Mouse (Mus musculus) testis, postnatal 14 days (tissue): Measurements from ENCODE around the gene Supv3l1.
"Not testable (repeated sequence)": the region's sequence is repeated elsewhere in the genome, so short reads cannot be mapped to it uniquely, and the experiment has no call there.

ENCODE experiments used
- DNase-seq: peaks from one replicate; pipeline ENCODE4 v3.0.0; 2021; ENCODE audit warnings: low spot score

Supv3l1 gene

DNA sequence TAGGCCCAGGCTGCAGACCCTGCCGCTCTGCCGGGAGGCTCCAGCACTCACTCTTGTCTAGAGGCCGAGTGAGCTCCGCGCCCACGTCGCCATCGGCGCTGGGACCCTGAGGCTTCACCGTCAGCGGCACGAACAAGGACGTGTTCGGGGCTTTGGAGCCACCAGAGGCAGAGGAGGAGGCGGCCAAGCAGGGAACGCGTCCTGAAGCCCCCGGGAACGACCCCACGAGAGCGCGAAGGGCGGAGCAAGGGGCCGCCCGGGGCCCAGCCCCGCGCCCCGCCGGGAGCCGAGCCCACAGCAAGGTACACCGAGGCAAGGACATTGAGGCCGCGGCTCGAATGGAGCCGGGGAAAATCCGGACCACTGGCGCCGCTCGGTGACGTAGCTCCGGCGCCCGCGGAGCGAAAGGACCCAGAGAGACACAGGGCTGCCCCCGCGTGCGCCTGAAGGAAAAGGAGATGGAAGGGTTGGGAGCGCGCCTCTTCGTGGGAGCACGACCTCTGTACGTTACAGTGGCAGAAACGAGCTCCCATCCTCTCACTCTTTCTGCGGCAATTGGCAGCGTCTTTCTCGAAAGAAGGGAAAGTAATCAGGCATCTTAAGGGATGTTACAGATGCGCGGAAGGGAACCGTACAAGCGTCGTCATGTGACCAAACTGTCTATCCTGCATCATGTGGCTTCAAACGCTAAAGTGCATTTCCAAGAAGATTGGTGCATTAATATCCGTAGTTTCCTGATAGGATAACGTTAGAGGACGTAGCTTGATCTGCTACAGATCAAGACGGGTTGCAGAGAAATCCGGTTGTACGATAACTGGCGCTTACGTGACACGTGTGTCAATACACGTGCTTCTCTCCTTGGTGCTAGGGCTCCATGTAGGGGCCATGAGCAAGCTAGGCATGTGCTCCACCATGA lies at the start of gene Supv3l1, which contains the start of gene 4930507D05Rik:
Gene Supv3l1, minus strand, starts transcription at position 375 of the 916 bp plus-strand sequence.
Gene 4930507D05Rik, plus strand, starts transcription at position 126 of the 916 bp plus-strand sequence.
- peak; percentile 90 for DNase-seq

DNA sequence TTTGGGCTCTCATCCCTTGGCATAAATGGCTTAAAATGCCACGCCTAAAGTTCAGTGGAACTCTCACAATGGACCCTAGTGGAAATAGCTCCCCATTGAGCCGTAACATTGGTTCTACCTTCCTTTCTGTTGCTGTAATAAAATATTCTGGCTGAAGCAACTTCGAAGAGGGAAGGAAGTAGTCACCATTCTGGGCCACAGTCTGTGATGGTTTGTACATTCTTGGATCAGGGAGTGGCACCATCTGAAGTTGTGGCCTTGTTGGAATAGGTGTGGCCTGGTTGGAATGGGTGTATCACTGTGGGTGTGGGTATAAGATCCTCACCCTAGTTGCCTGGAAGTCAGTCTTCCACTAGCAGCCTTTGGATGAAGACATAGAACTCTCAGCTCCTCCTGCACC lies 42.1 kb upstream of the Supv3l1 start:
- DNase-seq, result not testable (repeated sequence)

DNA sequence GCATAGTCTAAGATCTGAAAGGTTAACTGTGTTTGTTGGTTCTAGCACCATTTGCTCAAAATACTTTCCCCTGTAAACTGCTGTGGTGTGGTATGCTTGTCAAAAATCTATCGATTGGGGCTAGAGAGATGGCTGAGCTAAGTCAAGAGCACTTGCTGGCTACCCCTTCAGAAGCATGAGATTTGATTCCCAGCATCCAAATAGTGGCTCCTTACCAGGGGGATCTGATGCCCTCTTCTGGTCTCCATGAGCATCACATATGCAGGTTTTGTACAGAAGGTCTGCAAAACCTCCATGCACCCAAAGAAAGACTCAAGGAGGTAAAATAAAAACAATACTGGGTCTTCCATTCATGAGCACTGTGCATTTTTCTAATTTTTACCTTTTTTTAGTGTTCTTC lies 38.7 kb upstream of the Supv3l1 start:
- DNase-seq, result no peak

DNA sequence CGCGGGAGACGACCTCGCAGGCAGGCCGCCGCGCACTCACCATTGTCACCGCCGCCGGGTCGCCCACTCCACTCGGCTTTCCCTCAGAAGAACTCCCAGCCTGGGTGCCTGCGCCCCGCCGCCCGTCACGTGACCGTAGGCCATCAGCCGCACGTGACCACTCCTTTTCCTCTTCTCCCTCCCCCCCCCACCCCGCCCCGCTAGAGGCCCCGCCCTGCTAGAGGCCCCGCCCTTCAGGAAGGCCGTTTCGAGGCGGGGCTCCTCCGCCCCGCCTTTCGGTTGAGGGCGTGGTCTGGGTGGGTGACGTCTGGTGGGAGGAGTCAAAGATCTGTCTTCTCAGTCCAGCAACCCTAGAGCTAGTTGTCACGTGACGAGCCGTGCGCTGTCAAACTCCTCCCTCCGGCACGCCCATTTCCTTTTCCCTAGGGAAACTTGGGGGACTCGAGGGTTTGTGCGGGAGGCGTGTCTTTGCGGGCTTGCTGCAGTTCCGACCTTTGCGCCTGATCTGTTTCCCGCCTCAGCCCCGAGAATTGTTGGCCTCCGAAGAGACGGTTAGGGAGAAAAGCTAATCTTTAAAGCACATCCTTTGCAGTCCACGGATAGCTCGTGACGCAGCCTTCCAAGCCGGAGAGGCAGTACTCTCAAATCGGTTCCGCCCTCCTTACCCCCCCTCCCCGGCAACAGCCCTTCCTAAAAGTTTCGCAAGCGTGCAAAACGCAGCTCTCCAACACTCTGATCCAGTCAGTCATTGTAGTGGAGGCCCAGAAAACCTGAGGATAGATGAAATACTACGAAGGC lies 37.3 kb upstream of the Supv3l1 start, which contains the start of gene Vps26a:
Gene Vps26a, minus strand, starts transcription at position 188 of the 798 bp plus-strand sequence.
- peak; percentile 99 for DNase-seq

DNA sequence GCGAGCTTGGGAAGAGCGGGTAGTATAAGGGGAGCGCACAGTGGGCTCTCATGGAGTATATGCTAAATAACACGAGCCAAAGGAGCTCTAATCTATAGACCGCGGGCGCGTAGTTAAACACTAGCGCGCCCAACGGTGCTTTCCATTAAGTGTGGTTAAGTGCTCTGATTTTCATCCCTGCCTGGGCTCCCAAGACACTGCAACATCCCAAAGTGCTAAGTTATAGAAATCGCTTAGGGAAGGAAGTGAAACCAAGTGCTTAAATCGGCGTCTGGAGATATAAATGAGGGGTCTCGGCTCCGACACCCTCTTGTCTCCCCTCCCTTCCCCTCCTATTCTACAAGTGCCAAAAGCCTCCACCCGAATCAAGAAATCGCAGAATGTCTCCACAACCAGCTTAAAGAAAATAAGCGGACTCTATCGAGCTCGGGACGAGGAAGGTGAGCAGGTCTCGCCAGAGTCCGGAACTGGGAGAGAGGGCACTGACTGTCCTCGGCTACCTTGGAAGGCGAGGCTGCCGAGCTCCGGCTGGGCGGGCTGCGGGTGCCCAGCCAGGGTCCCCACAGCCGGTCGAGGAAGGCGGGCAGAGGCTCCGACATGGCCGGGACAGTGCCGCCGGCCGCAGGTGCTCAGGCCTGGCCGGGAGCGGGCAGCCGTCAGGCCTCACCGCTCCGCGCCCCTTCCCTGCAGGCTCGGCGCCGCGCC lies 36.5 kb upstream of the Supv3l1 start:
- DNase-seq, result no peak

DNA sequence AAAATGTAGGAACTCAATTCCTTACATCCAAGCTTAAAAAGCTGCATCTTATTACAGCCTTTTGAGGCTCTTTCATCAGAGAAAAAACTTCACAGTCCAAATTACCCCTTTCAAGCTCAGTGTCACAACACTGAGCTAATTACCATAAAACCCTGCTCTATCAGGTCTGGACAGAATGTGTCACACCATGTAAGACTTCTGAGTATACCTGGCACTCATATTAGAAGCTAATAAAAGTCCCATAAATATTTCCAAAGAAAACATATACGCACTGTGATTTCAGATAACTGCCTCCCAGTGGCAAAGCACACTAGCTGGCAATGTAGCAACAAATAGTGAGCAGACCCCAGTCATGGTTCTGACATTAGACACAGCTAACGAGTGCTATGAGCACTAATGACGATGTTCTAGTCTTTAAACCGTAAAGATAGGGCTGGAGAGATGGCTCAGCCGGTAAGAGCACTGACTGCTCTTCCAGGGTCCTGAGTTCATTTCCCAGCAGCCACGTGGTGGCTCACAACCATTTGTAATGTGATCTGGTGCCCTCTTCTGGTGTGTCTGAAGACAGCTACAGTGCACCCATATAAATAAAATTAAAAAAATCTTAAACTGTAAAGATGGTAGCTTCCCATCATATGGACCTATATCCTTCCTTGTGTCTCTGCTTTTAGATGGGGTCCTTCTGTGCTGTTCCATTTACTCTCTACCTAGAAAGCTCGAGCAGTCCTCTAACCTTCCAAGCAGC lies 31.7 kb upstream of the Supv3l1 start:
- DNase-seq, result no peak

DNA sequence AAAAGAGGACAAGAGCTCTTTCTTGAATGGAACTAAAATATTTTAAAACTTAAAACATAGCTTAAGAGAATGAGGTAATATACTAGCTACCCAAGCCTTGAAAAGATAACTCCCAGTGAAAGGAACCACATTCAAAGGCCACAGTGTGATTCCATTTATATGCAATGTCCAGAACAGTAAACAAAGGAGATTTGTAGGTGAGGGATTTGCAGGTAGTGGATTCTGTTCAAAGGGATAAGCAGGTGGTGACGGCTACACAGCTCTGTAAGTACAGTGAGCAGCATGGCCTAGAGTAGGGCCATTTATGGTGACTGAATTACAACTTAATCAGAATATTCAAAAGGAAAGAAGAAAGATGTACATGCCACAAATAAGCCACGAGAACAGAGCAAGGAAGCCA lies 27.4 kb upstream of the Supv3l1 start:
- DNase-seq, result no peak

DNA sequence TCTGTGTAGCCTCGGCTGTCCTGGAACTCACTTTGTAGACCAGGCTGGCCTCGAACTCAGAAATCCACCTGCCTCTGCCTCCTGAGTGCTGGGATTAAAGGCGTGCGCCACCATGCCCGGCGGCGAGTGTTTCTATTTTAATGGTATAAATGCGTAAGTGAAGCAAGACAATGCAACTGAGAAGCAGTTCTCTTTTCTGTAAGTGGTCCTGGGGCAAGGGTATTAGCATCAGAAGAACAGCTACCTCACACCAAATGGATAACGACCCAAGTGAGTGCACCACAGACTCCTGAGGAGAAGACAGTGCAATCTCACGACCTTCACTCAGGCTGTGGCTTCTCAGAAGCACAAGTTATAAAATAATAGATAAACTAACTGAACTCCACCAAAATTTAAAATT lies 25.4 kb upstream of the Supv3l1 start:
- no peak for DNase-seq

DNA sequence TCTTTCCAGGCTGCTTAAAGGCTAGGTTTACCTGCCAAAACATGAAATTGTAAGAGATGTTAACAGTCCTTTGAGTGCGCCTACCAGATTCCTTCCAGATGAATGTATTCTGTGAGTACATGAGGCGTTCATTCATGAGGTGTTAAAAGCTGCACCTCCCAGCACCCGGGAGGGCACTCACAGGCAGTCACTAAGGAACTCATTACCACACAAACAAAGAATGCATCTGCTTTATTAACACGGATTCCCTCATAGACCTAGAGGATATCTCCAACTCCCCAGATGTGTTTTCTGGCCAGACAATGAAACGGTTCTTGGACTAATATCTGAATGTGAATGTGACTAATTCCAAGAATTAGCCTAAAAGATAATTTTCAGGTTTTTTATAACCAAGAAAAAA lies 21.6 kb upstream of the Supv3l1 start:
- DNase-seq, result no peak

DNA sequence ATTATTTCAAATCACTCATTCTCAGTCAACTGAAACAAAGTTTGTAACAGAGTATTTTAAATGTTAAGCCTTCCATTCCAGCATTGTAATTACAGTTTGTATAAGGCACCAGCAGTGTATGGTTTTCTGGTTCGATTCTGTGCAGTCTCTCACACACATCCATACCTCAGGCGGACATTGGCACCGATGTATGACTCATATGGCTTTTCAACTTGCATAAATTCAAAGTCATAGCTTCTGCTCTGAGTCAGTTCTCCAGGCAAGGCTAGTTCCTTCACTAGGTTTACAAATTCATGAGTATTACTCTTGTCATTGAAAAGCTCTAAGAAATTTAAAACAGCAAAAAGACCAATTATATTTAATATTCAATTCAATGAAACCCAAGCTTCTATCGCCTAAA lies 20.2 kb upstream of the Supv3l1 start:
- no peak for DNase-seq

DNA sequence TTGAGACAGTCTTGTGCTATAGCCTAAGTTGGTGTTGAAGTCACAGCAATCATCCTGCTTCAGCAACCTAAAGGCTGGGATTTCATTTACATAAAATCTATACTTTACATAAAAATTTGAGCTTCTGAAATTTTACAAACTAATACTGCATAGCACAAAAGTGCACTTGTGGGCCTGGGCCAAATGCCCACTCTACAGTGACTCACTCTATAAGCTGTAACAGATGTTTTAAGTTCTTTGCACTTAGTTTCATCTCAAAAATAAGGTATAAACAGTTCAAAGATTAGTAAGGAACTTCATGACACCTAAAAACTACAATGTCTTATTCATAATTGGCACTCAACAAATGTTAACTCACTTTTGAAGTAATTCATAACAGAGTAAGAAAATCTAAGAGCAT lies 11.8 kb upstream of the Supv3l1 start:
- DNase-seq, result no peak

DNA sequence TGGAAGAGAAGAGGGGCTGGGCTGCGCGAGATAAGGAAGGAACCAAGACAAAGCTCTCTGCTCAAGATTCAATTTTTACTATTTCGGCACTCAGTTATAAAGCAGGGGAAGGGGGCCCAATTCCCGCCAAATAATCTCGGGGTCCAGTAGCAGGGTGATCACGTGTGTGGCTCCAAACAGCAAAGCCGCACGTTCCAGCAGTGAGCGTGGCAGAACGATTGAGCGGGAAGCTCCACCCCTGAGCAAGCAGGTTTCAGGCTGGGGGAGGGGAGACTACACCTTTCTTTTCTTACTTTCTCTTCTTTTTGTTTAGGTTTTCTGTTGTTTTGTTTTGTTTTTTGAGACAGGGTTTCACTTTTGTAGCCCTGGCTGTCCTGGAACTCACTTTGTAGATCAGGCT lies 2.5 kb upstream of the Supv3l1 start:
- not testable (repeated sequence) for DNase-seq

DNA sequence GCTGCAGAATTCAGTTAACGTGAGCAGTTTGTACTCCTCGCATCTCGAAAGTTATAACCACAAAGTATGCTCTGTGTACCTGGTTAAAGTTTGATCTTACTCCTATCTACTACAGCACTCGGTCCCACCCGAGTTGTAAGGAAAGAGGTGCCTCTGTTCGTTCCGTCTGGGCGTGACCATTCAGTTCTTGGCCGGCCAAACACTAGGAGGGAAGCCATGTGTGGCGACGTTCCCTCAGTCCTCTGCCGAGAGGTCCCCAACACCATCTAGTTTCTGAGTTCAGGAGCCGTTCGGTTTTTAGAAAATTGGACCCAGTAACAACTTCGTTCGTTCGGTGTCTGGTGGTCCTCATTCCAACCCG lies 722 bp upstream of the Supv3l1 start:
- no peak for DNase-seq

DNA sequence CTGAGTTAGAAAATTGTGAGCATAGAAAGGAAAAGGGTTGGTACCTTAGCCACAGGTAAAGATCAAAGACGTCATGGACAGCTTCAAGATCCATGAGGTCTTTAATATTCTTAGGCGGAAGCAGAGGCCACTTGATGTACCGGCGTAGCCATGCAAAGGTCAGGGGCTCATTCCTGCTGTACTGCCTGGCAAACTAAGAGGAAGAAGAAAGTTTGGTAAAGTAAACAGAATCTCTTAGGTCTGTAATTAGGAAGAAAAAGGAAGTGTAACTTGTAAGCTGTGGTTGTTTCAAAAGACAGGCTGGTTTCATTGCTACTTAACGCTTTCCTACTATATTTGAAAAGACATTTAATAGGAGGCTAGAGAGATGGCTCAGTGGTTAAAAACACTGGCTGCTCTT lies 19.1 kb downstream of the Supv3l1 start:
- DNase-seq, result no peak

DNA sequence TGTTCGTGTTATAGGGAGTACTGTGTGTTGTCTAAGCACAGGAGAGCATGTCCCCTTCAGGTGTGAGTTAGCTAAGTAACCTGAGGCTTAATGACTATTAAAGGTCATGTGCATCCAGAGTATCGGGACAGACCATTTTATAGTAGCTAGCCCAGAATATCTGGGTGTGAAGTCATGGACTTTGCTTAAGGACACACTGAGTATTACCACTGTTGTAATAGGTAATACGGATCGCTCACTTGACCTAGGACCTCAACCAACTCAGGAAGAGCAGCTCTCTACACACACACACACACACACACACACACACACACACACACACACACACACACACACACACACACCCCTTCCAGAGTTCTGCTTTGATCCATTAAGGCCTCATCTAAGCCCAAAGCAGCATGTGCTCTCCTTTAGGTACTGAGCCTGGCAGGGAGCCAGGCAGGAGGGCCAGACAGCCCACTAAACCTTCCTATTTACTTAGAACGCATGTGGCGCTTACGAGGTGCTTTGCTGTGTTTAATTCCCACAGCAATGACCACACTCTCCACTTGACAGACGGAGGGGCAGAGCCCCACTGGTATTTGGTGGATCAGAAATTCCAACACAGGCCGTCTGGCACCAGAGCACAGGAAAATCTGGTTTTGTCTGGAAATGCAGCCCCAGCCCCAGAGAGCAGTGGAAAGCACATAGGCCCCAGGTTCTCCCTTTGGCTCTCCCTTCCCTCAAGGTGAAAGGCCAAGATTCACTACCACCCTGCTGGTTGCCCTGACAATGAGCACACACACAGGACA lies 24.3 kb downstream of the Supv3l1 start:
- DNase-seq, result no peak

DNA sequence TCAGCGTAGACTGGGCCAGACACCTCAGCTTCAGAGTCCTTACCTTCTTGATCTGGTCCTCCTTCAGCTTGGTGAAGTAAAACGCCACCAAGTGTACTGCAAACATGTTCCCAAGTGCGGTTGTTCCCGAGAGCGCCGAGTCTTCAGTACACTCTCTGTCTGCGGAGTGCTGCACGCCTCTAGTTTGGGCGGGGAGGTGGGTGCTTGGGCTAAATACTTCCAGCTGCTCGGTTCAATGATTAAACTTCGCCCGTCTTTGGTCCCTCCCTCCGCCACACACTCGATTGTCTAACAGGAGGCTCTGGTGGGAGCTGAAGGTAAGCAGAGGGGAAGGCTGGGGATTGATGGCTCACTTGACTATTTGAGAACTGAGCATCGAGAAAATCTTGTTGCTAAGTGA lies 27.3 kb downstream of the Supv3l1 start, which contains the start of gene Hkdc1:
Gene Hkdc1, minus strand, starts transcription at position 237 of the 400 bp plus-strand sequence.
- DNase-seq, result no peak

DNA sequence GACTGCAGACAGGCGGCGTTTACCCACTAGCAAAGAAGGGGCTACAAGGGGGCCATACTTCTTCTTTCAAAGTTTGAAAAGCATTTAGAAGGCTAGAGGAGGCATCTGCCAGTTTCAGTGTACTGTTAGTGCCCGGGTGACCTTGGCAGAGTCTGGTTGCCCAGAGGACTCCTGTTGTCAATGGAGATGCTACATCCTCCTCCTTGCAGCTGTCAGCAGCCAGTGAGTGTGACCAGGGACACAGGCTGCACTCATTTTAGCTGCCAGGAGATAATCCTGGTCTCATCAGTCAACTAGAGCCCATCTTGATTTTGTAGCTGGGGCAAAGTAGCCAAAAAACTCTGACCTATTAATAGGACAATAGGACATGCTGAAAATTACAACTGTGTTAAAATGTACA lies 28.4 kb downstream of the Supv3l1 start:
- no peak for DNase-seq

DNA sequence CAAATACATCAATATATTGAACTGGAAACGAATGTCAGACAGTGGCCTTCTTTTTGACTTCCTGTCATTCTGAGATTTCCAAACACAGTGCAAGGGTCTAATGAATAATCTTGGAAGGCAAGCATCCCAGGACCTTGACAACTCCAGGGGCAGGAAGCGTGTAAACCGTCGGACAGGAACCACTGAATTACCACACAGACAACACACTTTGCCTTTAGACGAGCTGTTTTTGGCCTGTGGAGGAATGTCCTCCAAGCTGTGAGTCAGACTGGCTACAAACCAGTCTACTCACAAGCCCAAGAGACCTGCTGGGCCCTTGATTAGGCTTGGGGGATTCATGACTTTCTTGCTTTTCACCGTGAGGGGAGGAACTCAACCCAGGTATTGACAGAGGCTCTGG lies 29.1 kb downstream of the Supv3l1 start:
- DNase-seq, result no peak

DNA sequence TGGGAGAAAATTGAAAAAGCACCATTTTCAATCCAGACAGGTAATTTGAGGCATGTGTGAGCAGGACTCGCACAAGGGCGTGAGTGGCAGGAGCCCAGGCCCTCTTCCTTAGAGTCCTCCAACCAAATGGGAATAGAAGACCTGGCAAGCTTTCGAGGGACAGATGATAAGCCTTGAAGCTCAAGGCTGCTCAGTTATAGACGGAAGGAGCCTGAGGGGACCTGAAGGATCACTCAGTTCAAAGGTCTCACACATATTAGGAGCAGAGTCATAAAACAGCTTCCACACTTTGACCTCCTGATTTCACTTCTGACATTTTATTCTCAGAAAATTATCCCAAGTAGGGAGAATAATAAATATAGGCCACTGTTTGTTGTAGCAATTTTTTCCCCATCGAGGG lies 30.1 kb downstream of the Supv3l1 start:
- no peak for DNase-seq

DNA sequence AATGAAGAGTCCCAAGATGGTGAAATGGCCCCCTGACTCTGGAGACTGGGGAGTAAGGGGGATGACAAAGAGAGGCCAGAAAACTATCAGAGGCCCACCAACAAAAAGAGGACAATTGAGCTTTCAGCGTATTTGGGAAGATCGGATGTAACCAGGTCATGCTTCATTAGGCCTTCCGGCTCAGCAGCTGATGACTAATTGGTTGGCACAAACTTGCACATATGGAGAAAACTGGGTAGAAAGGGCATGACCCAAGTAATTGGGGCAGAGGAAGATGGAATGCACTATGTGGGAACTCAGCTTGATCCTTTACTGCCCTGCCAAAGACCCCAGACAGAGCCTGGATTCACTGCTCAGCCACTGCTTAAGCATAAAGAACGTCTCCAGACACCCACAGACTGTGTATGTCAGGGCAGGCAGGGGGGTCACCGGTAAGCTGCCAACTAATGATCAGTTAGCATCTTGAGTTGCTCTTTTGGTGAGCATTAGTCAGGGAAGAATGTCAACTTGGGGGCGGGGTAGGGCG lies 30.6 kb downstream of the Supv3l1 start:
- DNase-seq, result no peak

DNA sequence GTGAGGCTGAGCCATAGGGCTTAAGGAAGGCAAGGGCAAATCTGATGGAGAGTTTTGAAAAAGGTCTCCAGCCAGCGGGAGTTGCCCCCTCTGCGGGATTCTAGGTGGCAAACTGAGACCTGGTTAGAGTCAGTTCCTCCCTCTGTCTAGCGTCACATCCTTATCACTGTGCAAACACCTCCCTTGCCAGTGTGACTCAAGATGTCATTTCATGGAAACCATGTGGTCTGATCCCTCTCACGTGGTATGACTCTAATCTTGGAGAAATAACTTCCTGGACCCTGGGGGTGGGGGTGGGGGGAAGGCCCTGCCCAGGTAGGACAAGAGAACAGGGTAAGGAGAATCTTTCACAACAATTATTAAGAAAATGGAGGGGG lies 35.9 kb downstream of the Supv3l1 start:
- no peak for DNase-seq
